Mouse (Mus musculus) lung, adult 18-20 months (tissue): ENCODE measurements at regions not wholly inside any gene's neighbourhood (a gene's known extent, or its start where the extent isn't known, plus 50 kb on each side); places are given as distances from the start of the nearest gene placed in this dataset.

Experiments used
- DNase-seq, 2 experiments: peaks; one replicate each; pipeline ENCODE4 v3.0.0; 2022; ENCODE audit warnings: mixed read lengths in 2 of 2

DNA sequence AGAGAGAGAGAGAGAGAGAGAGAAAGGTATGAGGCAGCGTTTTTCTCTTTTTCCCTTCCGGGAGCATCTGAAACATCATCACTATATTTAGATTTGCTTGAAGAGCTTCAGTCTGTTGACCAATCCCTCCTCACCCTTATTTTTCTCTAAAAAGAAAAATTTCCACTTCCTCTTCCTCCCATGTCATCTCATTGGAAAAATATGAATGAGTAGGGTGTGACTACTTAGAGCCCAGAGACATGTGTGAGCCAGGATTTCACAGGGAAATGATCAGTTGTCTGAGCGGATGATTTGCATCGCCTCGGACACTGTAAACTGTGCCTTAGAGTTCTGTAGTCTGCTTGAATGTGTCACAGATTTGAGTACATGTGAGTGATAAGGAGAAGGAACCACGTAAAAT lies 111.3 kb upstream of the Ptger4 start:
- no peak for DNase-seq

DNA sequence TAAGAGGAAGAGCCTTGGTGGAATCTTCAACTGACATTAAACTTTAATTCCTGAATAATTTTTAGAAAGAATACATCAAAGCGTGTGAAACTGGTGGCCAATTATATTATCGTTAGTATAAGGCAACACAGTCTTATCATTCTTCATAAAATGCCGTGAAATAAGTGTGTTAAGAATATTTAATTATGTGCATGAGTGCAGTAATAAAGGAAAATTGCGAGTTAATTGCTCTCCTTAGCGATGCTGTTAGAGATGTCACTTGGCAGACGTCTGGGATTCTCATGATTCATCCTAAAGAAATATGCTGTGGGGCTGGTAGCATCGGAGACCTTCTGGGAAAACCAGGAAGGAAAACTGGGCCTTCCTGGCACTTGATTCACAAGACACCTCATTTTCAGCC lies 110.3 kb upstream of the Ptger4 start:
- no peak for DNase-seq

DNA sequence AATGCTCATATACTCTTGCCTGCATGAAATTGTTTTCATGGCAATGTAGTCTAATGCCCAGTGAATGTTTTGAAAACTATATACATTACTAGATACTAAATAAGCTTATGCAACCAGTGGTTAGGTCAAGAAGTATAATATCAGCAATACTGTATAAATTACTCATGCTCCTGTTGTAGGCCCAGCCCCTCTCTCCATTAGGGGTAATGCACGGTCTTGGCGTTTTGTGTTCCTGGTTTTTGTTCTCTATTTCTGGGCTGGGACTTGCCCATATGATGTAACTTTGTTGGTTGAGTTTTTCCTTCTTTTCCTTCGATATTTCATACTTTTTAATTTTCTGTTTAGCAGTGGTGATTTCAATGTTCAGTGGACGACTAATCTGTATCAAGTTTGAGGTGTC lies 104.9 kb upstream of the Ptger4 start:
- no peak for DNase-seq

DNA sequence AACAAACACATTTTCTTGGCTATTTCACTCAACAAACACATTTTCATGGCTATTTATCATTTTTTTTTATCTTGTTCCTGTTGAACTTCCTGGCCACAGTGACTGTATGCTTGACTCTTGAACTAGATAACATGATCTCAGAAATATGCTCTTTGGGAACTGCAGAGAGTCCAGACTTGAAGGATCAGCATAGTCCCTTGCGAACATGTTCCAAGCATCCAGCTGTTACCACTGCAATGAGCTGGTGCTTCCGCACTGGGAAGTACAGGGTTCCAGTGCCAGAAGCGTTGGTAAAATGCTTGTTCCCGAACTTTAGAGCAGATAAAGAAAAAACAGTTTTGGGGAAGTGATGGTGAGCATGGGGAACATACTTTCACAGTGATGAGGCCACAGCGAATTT lies 103.7 kb upstream of the Ptger4 start:
- DNase-seq = peak in 1 of 2 experiments; percentile 8

DNA sequence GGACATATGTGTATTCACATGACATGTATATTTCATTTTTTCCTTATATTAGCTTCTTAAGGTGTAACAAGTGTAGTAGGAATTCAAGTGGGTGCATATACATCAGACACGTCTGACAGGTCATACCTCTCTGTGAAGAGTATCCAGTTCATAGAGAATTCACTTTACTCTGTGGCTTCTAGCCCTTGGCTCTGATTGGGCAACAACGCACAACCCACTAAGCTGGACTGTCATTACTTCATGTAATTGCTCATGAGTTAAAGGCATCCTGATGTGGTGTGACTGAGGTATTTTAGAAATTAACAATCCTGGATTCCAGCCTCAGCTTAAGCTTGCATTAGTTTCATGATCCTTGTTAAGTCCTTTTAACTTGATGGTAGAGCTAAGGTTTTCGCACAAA lies 103.0 kb upstream of the Ptger4 start:
- DNase-seq = no peak

GRCm38 (mm10) chr15:5343794-5344193 lies 99.8 kb upstream of the Ptger4 start:
- peak; percentile 37 to 39 for DNase-seq

DNA sequence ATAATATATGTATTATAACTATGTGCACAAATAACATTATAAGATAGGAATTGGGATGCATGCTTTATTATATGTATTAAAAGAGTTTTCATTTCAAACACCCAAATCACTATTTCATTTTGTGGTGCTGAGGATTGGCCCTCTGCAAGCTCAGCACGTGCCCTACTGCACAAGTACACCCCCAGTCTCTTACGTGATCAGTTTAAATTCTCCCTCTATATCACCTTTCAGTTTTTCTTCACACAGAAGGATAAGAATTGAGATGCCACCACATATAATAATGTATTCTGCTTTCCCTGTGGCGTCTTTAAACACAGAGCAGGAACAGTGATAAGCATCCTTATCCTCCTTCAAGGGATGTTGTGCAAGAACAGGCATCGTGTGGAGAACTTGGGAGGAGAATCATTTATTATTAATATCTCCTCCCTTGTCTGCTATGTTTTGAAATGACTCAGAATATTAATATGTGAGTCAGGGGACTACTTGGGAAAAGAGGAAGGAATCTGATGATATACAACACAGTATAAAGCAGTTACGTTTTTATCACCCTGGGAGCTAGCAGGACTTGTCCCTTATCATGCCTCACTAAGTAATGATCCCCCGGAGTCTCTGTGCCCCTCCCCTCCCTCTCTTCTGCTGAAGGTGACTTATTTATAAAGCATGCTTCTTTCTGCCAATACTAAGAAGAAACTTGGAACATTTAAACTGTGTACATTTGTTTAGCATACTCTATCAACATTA lies 91.7 kb upstream of the Ptger4 start:
- DNase-seq = no peak

DNA sequence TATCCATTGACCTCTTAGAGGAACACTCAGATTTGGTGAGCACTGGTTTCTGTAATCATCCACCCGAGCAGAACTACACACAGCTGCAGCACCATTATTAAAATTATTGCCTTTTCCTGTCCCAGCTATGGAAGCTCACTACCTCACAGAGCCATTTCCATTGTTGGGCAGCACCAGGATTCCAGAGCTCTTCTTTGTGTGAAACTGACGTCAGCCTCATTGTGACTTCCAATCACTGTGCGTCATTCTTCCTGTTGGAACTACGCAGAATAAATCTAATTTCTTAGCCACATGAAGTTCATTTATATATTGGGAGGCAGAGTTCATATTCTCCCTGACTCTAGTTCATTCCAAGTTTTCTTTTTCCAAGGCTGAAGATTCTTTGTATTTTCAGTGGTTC lies 83.0 kb upstream of the Ptger4 start:
- no peak for DNase-seq

GRCm38 (mm10) chr15:5321691-5322090 lies 77.7 kb upstream of the Ptger4 start:
- DNase-seq = no peak

GRCm38 (mm10) chr15:5312231-5312630 lies 68.2 kb upstream of the Ptger4 start:
- DNase-seq = no peak

GRCm38 (mm10) chr15:5310035-5310434 lies 66.0 kb upstream of the Ptger4 start:
- no peak for DNase-seq

- DNase-seq = peak; percentile 5 to 14
Measured at GRCm38 (mm10) chr15:5302403-5302802, 58.4 kb upstream of the Ptger4 start.

DNA sequence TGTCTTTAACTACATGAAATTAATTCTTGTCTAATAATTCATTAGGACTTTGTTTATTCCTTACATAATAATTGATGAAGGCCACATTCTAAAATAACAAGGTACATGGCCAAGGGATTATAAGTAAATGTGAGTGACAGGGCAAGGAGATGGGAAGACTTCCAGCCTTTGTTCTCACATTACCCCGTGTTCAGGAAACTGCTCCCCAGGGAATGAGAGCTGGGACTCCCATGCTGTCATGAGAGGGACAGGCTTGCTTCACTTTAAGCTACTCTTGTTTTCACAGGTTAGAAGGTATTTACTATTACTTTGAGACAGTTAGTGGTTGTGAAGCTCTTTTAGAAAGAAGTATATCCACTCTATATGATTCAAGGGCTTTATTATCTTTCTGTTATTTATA lies 55.8 kb upstream of the Ptger4 start:
- DNase-seq = no peak

DNA sequence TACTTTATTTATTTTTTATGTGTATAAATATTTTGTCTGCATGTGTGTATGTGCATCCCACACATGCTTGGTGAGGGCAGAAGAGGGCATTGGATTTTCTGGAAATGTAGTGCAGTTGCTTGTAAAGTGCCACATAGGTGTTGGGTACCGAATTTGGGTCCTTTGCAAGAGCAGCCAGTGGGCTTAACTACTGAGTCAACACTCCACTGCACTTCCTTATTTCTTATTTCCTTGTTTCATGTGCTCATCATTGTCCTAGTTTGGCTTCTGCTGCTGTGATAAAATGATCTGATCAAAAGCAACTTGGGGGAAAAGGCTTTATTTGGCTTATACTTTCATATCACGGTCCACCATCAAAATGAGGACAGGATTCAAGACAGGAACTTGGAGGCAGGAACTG lies 53.0 kb upstream of the Ptger4 start:
- DNase-seq = no peak
